ENCODE assay signal across 7 mouse cellular contexts in genomic region chr6:128234206-128234605, GRCm38 (mm10).
DNase-seq lines count a peak whose midpoint lies in the region; ATAC-seq and TF ChIP-seq lines count a peak whose summit lies in the region.

No protein-coding gene starts in this region.

- H3K4me2 ChIP-seq in forebrain, postnatal 0 days (ENCODE audit: low read depth), result no peak overlapping the region
- H3K4me2 ChIP-seq in kidney, embryonic 14.5 days (replicated peaks; ENCODE audit: low read depth, low read length), result no peak overlapping the region
- H3K4me2 ChIP-seq in stomach, postnatal 0 days (replicated peaks; ENCODE audit: low read depth), result no peak overlapping the region

- no peak for TF ChIP-seq EP300 in stomach, postnatal 0 days (optimal IDR thresholded peaks at IDR 0.05)

- no peaks in the 10 kb centered on the region for H3K9me3 ChIP-seq in forebrain, postnatal 0 days (ENCODE audit: low read length)
- no peaks in the 10 kb centered on the region for H3K9me3 ChIP-seq in kidney, embryonic 14.5 days (ENCODE audit: control insufficient read depth, low read length)
- no peaks in the 10 kb centered on the region for H3K9me3 ChIP-seq in stomach, postnatal 0 days (ENCODE audit: control insufficient read depth, low read length)

- peak; percentile 12 for DNase-seq in thymus, postnatal 14 days
- DNase-seq in thymus, postnatal 25 days, result no peak
- peak; percentile 33 for DNase-seq in cerebellum, adult 11-12 months
- peak; percentile 74 for DNase-seq in forebrain, postnatal 0 days
- DNase-seq in stomach, postnatal 0 days (ENCODE audit: low spot score), result peak; percentile 50

- H3K9ac ChIP-seq in forebrain, postnatal 0 days, result no peak overlapping the region
- H3K9ac ChIP-seq in kidney, embryonic 14.5 days (ENCODE audit: low read depth, low read length), result no peak overlapping the region
- no peak overlapping the region for H3K9ac ChIP-seq in stomach, postnatal 0 days (ENCODE audit: low read length)

- H3K36me3 ChIP-seq in forebrain, postnatal 0 days (ENCODE audit: insufficient read depth), result no peaks in the 10 kb centered on the region
- no peaks in the 10 kb centered on the region for H3K36me3 ChIP-seq in kidney, embryonic 14.5 days (ENCODE audit: control insufficient read depth, insufficient read depth, low read length)
- H3K36me3 ChIP-seq in stomach, postnatal 0 days (ENCODE audit: control insufficient read depth, insufficient read depth, low read length), result no peaks in the 10 kb centered on the region

- no peak overlapping the region for H3K4me3 ChIP-seq in forebrain, postnatal 0 days (ENCODE audit: low read depth, low read length)
- H3K4me3 ChIP-seq in kidney, embryonic 14.5 days (ENCODE audit: low read length), result no peak overlapping the region
- H3K4me3 ChIP-seq in stomach, postnatal 0 days (ENCODE audit: low read depth, low read length), result no peak overlapping the region

- peak; percentile 86 for ATAC-seq in forebrain, postnatal 0 days
- peak; percentile 80 for ATAC-seq in kidney, embryonic 14.5 days (ENCODE audit: low FRiP score, low TSS enrichment)
- ATAC-seq in megakaryocyte, adult 5-6 weeks (ENCODE audit: poor library complexity, severe bottlenecking), result peak; percentile 42; the same call in 1 of the 2 replicates
- peak; percentile 60 for ATAC-seq in stomach, postnatal 0 days (ENCODE audit: low FRiP score, low TSS enrichment)

- H3K27me3 ChIP-seq in forebrain, postnatal 0 days (ENCODE audit: insufficient read depth, low read length), result no peaks in the 10 kb centered on the region
- H3K27me3 ChIP-seq in kidney, embryonic 14.5 days (ENCODE audit: control insufficient read depth, insufficient read depth, low read length), result no peaks in the 10 kb centered on the region
- no peaks in the 10 kb centered on the region for H3K27me3 ChIP-seq in stomach, postnatal 0 days (ENCODE audit: control insufficient read depth, insufficient read depth, low read length)

- H3K4me1 ChIP-seq in forebrain, postnatal 0 days (ENCODE audit: insufficient read depth), result no peaks in the 10 kb centered on the region
- no peaks in the 10 kb centered on the region for H3K4me1 ChIP-seq in kidney, embryonic 14.5 days (ENCODE audit: control insufficient read depth, insufficient read depth, low read length)
- no peaks in the 10 kb centered on the region for H3K4me1 ChIP-seq in stomach, postnatal 0 days (replicated peaks; ENCODE audit: control insufficient read depth, insufficient read depth)

- 21% methylated on average over 5 of the region's 5 CpGs for WGBS in forebrain, postnatal 0 days
- 29% methylated on average over 5 of the region's 5 CpGs for WGBS in kidney, embryonic 14.5 days
- 24% methylated on average over 5 of the region's 5 CpGs for WGBS in stomach, postnatal 0 days

- TF ChIP-seq CTCF in forebrain, postnatal 0 days (IDR thresholded peaks at IDR 0.05; ENCODE audit: low read depth), result peak; percentile 85
- peak; percentile 87 for TF ChIP-seq CTCF in stomach, postnatal 0 days (IDR thresholded peaks at IDR 0.05; ENCODE audit: low read depth)

- H3K27ac ChIP-seq in forebrain, postnatal 0 days (ENCODE audit: low read depth, low read length), result no peak overlapping the region
- no peak overlapping the region for H3K27ac ChIP-seq in kidney, embryonic 14.5 days (ENCODE audit: low read depth, low read length)
- H3K27ac ChIP-seq in stomach, postnatal 0 days (replicated peaks), result no peak overlapping the region
